Mouse (Mus musculus) kidney, postnatal 14 days (tissue): ENCODE data around the gene Eef1akmt3.
A peak's percentile ranks its signal among the peaks of the same experiment; 100 is the strongest.

Experiments
- DNase-seq: peaks from one replicate; pipeline ENCODE4 v3.0.0; 2022; ENCODE audit warnings: mixed read lengths

The Eef1akmt3 gene

DNA sequence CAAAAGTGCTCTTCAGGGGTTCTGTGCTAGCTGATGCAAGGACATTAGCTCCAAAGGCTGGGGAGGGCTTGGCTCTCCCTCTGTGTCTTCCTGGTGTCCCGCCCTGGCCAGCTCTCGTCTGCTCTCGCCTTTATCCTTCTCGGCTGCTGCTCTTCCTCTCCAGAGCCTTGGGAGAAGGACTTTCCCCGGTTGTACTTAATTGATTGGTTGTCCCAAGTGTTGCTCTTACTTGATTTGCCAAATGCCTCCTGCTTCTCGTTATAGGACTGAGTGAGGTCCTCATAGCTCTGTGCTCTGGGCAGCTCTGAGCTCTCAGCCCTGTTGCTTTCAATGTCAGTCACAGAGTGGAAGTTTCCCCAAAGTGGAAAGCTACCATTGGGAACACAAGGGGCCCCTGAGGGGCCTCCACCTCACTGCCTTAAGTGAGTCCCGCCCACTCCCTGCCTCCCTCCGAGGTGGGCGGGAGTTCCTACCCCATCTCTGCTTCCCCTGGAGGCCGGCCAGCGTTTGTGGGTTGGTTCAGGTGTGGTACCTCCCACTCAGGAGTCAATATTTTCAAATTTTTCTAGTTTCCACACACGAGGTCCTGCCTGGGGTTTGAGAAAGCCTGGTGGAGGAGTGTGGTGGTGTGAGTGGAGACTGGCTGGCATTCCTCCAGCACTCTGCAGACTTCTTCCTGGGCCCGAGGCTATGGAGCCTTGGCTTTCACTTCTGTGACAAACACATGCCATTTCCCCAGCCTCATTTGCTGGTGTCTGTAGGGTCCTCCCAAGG lies 43.8 kb downstream of the Eef1akmt3 start:
- DNase-seq = peak; percentile 37

DNA sequence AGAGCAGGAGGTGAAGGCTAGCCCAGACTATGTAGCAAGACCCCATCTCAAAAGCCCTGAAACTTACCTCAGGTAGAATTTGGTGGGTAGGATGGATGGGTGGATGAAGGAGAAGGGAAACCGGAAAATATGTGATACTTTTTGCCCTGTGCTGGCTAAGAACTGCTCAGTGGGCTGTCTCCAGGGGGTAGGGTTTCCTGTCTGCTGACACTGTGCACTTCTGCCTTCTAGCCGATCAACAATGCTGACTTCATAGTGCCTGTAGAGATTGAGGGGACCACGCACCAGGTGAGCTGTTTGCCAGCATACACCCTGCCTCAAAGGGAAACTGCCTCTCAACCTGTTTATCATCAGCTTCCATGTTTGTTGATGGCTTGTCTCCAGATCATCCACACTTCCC lies 47.7 kb downstream of the Eef1akmt3 start:
- DNase-seq = no peak

DNA sequence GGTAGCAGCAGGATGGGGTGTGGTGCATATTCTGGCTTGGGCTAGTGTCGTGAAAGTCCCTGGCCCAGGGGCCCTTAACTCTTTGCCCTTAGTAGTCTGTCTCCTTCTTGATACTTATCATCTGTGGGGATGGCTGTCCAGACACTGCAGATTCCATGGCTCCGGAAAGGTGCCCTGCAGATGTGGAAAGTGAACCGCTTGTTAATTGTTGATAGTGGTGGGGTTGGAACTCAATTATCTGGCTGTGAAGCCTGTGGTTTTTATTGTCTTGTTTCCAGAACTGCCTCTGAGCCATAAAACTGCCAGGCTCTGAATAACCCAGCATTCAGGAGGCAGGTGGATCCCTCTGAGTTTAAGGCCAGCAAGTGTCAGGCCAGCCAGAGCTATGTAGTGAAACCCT lies 49.6 kb downstream of the Eef1akmt3 start:
- DNase-seq = no peak

DNA sequence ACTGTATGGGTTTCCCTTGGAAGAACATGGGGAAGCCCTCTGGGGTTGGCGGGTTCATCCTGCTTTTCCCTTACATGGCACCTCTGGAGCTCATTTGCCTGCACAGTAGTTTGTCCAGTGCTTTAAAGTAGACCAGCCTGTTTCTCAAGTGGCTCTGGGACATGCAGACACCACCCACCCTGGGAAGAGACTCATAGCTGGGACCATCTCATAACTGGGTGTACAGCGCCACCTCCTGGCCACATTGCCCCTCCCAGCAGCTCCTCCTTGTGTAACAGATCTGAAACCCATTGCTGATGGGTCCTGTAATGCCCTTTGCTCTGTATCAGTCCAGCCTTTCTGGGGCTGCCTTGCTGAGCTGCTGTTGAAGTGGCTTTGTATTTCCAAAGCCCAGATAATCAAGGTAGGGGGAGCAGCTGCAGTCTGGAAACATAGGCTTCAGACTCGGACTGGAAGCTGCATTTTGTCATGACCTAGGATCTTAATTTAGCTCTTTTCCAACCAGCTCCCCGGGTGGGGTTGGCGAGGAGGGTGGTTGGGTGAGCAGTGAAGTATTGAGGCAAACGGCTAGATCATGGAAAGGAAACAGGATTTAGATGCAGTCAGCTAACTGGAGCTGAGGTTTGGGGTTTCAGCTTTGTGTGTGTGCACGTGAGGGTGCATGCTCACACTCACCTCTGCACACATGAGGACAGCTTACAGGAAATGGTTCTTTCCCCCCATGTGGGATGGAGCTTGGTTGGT lies 50.8 kb downstream of the Eef1akmt3 start:
- peak; percentile 89 for DNase-seq

DNA sequence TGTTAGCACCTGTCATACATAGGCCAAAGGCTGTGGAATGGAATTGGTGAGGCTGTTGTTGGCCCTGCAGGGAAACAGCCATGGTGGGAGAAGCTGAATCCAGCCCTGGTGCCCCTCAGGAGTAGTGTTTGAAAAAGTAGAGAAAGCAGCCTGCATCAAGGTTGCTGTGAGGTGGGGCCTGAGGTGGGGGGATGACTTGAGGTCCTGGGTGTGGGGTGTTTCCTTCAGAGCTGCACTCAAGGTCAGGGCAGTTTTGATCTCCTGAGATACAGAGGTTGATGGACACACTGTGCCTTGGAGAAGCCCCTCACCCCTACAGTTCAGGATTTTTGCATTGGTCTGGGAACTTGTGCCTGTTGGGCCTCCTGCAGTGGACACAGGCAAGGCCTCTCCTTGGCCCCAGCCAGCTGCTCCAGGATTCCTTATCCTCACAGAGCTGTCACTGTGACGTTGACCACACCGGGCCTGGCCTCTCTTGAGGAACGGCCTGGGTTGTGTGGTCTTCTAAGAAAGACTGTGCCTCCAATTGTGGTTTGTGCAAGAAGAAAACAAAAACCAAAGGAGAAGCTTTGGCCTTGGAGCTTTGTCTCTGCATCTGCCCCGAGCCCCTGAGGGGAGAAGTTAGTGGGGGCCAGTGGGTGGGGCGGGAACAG lies 52.7 kb downstream of the Eef1akmt3 start:
- DNase-seq = no peak

DNA sequence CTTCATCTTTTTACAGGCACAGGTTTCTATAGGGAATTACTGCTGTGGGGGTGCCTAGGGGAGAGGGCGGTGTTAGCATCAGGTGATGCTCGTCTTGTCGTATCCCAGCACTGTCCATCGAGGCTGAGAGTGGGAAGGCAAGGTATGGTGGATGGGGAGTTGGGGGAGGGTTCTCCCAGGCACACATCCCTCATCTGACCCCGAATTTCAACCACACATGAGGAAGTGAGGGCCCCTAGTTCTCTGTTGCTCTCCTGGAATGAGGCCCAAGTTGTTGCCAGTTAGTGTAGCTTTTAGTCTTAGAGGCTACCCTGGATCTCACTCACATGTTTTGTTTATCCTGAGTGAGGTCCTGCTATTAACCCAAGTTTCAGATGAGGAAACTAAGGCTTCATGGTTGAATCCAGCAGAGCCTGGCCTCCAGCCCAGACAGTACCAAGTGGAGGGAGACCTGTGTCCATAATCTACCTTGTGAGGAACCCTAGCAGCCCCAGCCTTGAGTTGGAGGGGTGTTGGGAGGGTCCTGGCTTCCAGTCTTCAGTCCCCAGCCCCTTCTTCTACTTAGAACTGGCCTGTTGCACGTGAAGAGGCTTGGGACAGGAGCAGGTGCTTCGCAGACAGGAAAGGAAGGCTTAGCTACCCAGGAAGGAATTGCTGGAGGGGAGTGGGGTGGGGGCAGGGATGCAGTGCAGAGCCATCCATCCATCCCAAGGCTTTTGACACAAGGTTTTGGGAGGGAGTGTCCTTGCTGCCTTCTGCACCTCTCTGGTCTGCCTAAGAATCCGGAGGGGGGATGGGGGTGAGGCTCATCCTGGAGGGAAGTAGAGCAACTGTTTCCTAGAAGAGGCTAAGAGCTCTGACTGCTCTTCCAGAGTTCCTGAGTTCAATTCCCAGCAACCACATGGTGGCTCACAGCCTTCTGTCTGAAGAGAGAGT lies 53.9 kb downstream of the Eef1akmt3 start:
- DNase-seq = no peak

DNA sequence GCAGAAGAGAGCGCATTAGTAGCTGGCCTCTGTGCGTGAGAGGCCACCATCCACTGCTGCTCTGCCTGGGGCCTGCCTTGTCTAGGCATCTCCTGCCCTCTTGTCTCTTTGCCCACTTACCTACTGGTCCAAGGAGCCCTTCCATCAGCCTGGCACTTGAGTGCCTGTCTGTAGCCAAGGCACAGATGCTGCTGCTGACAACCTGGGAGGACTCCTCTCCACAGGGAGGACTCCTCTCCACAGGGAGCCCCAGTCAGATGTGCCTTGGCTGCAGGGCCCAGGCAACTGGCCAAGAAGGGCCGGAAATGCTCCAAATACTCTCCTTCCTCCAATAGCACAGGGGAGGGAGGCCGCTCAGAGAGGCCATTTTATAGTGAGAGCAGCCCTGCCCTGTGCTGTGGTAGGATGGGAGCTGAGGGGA lies 54.8 kb downstream of the Eef1akmt3 start:
- peak; percentile 94 for DNase-seq

DNA sequence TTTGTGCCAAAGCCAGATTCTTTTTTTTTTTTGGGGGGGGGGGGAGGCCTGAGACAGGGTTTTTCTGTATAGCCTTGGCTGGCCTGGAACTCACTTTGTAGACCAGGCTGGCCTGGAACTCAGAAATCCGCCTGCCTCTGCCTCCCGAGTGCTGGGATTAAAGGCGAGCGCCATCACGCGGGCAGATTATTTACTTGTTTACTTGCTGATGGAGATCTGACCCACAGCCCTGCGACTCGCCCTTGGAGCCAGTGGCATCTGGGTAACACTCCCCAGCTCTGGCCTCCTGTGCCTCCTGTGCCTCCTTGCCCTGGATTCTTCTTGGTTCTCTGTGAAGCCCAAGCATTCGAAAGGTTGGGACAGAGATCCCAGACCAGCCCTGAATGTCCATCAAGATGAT lies 55.7 kb downstream of the Eef1akmt3 start:
- DNase-seq = no peak

DNA sequence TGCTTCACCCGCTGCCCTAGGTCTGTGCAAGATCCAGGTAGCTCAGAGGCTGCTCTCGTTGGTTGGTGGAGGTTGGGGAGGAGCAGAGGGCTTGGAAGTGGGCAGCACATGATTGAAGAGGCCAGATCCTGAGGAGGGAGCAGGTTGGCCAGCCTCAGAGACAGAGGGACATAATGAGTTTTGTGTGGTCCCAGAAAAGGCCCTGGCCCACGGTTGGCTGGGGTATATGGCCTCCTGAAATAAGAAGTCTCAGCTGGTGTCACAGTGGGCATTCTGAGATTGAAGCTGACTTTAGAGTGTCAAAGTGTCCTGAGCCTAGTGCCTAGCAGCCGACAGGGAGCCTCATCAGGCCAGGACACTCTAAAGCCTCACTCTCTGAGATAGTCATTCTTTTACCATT lies 56.2 kb downstream of the Eef1akmt3 start:
- DNase-seq = no peak

DNA sequence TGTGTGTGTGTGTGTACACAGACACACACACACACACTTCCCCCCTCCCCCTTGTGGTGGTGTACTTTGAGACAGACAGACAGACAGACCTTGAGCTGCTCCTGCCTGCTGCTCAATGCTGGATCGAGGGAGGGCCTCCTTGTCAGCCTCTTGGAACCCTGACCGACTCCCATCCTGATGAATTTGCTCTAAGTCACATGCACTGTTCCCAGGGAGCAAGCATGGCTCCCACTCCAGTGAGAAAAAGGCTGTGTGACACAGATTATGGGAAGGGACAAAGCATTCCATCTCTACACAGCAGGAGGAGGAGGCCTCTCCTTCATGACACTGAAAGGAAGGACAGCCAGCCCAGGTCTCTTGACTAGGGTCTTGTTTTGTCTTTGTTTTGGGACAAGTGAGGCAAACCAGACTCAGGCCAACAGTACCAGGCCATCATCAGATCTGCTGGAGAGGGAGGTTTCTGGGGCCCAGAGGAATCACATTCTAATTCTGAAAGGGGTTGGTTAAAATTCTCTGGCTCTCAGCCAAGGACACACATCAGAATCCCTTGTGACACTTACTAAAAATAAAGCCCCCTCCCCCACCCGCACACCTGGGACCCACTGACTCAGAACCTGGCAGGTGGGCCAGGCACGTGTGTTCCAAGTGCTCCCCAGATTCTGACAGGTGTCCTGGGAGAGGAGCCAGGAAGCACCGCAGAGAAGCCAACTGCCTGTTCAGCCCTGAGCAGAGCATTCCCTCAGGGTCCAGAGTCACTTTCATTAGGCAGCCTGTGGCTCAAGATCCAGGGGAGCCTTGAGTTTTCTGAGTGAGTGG lies 56.9 kb downstream of the Eef1akmt3 start:
- DNase-seq = peak; percentile 67

DNA sequence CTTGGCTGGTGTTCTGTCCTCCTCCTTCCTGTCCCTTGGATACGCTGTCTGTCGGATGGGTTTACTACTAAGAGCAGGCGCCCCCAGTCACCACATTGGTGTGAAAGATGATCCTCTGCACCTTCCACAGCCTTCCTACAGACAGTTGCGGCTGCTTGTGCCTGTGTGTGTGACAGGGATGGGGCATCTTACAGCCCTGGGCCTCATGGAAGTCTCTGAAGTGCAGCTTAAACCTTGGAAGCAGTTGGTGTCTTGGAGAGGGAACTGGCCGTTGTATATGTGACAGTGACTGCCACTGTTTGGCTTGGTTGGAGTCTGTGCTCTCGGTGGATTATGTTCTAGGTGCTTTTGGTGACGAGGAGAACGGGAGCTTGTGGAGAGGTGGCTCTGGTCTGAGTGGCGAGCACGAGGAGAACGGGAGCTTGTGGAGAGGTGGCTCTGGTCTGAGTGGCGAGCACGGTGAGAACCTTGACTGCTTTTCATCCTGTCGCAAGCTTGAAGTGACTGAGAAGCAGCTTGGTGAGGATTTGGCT lies 58.1 kb downstream of the Eef1akmt3 start:
- DNase-seq = no peak

DNA sequence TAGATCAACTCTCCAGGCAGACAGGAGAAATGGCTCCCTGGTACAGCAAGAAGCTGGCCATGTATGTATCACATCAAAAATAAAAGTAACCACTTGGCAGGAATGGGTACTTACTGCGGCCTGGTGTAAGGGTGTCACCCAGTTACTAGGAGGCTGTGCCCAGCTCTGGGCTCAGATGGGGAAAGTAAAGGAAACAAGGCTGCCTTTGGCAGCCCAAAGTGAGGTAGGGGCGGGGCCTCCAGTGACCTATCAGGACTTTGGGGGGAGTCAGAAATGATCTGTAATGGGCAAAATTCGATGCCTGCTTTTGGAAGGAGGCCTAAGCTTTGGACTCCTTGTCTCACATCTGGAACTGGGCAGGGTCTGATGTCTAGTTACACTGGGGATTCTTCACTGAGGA lies 59.6 kb downstream of the Eef1akmt3 start:
- DNase-seq = no peak
